Mouse (Mus musculus) layer of hippocampus, adult 18-20 months (tissue): ENCODE data around the gene Grrp1. TPM values are rescaled to one million over a fixed set of nuclear protein-coding genes. Genes with fewer than 3 reads are reported as not detected.
"Not testable (repeated sequence)": the region's sequence is repeated elsewhere in the genome, so short reads cannot be mapped to it uniquely, and the experiment has no call there.

Experiments used
- DNase-seq, 2 experiments: peaks; one replicate each; pipeline ENCODE4 v3.0.0; 2022; ENCODE audit warnings: low spot score in 2 of 2
- long read RNA-seq: library from polyadenylated mRNA; stranded (forward); transcript quantifications from one replicate; pipeline ENCODE4 v2.0.0, GENCODE M21; 2021
- total RNA-seq, 2 experiments: library from RNA; stranded (reverse); gene quantifications; 2 replicates each; pipeline ENCODE4 v1.2.3; 2021

The Grrp1 gene
- total RNA-seq, result 1 to 10 TPM; 1.6 to 1.7 TPM
- long read RNA-seq, partial matches to known transcripts, result 0 of 2 reads
- long read RNA-seq, other reads (novel, unspliced or antisense), result 2 of 2 reads

GRCm38 (mm10) chr4:134253722-134254324 is at the start of gene Grrp1:
TSS of gene Grrp1 (minus strand) at chr4:134254106.
- DNase-seq, result no peak

GRCm38 (mm10) chr4:134302084-134302483 is 48.2 kb upstream of the Grrp1 start:
- no peak for DNase-seq

GRCm38 (mm10) chr4:134300316-134300715 is 46.4 kb upstream of the Grrp1 start:
- DNase-seq, result no peak

GRCm38 (mm10) chr4:134299498-134299810 is 45.5 kb upstream of the Grrp1 start:
- DNase-seq, result no peak

GRCm38 (mm10) chr4:134298626-134299497 is 45.0 kb upstream of the Grrp1 start:
- no peak for DNase-seq

- DNase-seq, result no peak
Observed at GRCm38 (mm10) chr4:134297369-134297768, 43.5 kb upstream of the Grrp1 start.

- DNase-seq, result no peak
Observed at GRCm38 (mm10) chr4:134296523-134296922, 42.6 kb upstream of the Grrp1 start.

- DNase-seq, result not testable (repeated sequence)
Observed at GRCm38 (mm10) chr4:134296096-134296495, 42.2 kb upstream of the Grrp1 start.

GRCm38 (mm10) chr4:134293692-134294163 is 39.8 kb upstream of the Grrp1 start:
- DNase-seq, result no peak

GRCm38 (mm10) chr4:134293061-134293691 is 39.3 kb upstream of the Grrp1 start:
- no peak for DNase-seq

- DNase-seq, result peak; percentile 29 to 70
Observed at GRCm38 (mm10) chr4:134292067-134292466, 38.2 kb upstream of the Grrp1 start.

- DNase-seq, result no peak
Observed at GRCm38 (mm10) chr4:134288397-134289256, 34.7 kb upstream of the Grrp1 start.

- peak; percentile 48 to 70 for DNase-seq
Observed at GRCm38 (mm10) chr4:134287575-134288025, 33.7 kb upstream of the Grrp1 start, which contains the start of gene Pdik1l. TSS of gene Pdik1l (minus strand) at chr4:134287895.

- DNase-seq, result peak; percentile 93 to 96
Observed at GRCm38 (mm10) chr4:134287168-134287564, 33.3 kb upstream of the Grrp1 start.

GRCm38 (mm10) chr4:134286226-134287167 is 32.6 kb upstream of the Grrp1 start:
- no peak for DNase-seq

- no peak for DNase-seq
Observed at GRCm38 (mm10) chr4:134284942-134285341, 31.0 kb upstream of the Grrp1 start.

- no peak for DNase-seq
Observed at GRCm38 (mm10) chr4:134273417-134274345, 19.8 kb upstream of the Grrp1 start.

GRCm38 (mm10) chr4:134272731-134273416 is 19.0 kb upstream of the Grrp1 start:
- DNase-seq, result no peak
